Mouse (Mus musculus) inflammation-experienced regulatory T-cells, adult 6 months (primary cell): ENCODE data around the gene Cts7. TPM values are rescaled to one million over a fixed set of nuclear protein-coding genes. Genes with fewer than 3 reads are reported as not detected.

Experiments
- ATAC-seq: one replicate; pipeline ENCODE4 v1.8.0; 2017
- polyA plus RNA-seq, 3 experiments: library from polyadenylated mRNA; unstranded; fragments of 100-300 nt; shearing (Covaris generic); gene quantifications; one replicate each; pipeline ENCODE4 v1.2.1; 2017

Cts7 gene
- not detected for polyA plus RNA-seq

DNA sequence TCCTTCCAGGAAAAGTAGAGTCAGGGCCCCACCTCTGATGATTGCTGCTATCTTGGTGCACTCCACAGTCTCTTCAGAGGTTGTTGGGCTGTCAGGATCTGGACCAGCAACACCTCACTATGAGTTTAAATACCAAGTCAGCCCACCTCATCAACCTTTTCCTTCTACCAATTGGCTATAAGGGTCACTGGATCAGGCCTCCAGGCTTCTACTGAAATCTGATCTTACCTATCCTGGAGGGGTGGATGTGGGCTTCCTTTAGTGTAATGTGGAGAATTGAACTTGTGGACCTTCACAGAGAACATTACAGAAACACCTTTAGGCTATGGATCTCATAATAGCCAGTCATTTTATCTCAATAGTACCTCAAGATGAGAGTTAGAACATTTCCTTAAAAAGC is at the start of gene Cts7:
TSS of gene Cts7 (minus strand) at position 101 of the 400 bp plus-strand sequence.
- ATAC-seq = no peak

Other genes starting within 250 kb of the Cts7 start
- under 1 TPM in 1 of 3 experiments, not detected in 2; 0.32 TPM for gene Ctsr, start 193.9 kb downstream of the Cts7 start, polyA plus RNA-seq
- under 1 TPM in 1 of 3 experiments, not detected in 2; 0.24 TPM for gene Cts6, start 154.8 kb downstream of the Cts7 start, polyA plus RNA-seq
- under 1 TPM in 1 of 3 experiments, not detected in 2; 0.13 TPM for gene Cts8, start 102.8 kb downstream of the Cts7 start, polyA plus RNA-seq
- gene Gm49398, start 69.4 kb downstream of the Cts7 start, polyA plus RNA-seq = not detected
- not detected for gene Ctsm, start 183.6 kb upstream of the Cts7 start, polyA plus RNA-seq
- gene Gm49352, start 210.0 kb upstream of the Cts7 start, polyA plus RNA-seq = not detected
- not detected for gene Cts3, start 211.9 kb upstream of the Cts7 start, polyA plus RNA-seq